Mouse (Mus musculus): ENCODE measurements around the gene Il20rb. TPM values are rescaled to one million over a fixed set of nuclear protein-coding genes. Genes with fewer than 3 reads are reported as not detected.

Il20rb gene
- polyA plus RNA-seq, 1 experiment from 2014 or later = 1.3 TPM

- no peaks in the 10 kb centered on the region for H3K27me3 ChIP-seq
- no peak overlapping the region for H3K9ac ChIP-seq
- H3K36me3 ChIP-seq = 0 out of 2 replicates have a peak, but pooled peaks cover 5% of the 10 kb centered on the region
- no peak overlapping the region for H3K27ac ChIP-seq
- no peak for ATAC-seq (ENCODE audit: insufficient number of reproducible peaks, insufficient read depth, low FRiP score, low TSS enrichment)
- H3K9me3 ChIP-seq = no peaks in the 10 kb centered on the region
- WGBS = 98% methylated on average over 3 of the region's 3 CpGs
- no peaks in the 10 kb centered on the region for H3K4me1 ChIP-seq
- H3K4me2 ChIP-seq (replicated peaks) = no peak overlapping the region
- no peak overlapping the region for H3K4me3 ChIP-seq
Measured at GRCm38 (mm10) chr9:100469681-100470080, 16.9 kb downstream of the Il20rb start.

DNA sequence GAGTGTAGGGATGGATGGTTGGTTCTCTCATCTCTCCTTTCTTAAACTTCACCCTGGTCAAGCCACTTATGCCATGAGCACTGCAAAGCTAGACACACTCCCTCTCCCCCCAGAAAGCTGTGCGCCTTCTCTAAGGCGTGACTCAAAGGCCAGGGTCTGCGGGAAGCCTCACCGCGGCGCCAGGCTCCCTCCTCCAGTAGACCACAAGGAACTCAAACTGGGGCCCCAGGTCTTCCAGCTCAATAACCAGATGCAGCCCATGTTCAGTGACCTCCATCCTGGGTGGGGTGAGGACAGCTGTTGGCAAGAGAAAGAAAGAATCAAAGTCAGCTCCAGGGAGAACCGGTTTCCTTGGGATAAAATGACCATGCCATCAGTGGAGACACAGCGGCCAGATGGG is 18.4 kb downstream of the Il20rb start:
- Histone ChIP-seq H3K27ac (no peak overlapping the region), H3K9me3 (no peaks in the 10 kb centered on the region), H3K4me1 (no peaks in the 10 kb centered on the region), H3K9ac (no peak overlapping the region), H3K4me3 (no peak overlapping the region), H3K4me2 (replicated peaks) (no peak overlapping the region), H3K36me3 (0 out of 2 replicates have a peak, but pooled peaks cover 5% of the 10 kb centered on the region), H3K27me3 (no peaks in the 10 kb centered on the region)
- no peak for ATAC-seq (ENCODE audit: insufficient number of reproducible peaks, insufficient read depth, low FRiP score, low TSS enrichment)
- 92% methylated on average over 8 of the region's 8 CpGs for WGBS

DNA sequence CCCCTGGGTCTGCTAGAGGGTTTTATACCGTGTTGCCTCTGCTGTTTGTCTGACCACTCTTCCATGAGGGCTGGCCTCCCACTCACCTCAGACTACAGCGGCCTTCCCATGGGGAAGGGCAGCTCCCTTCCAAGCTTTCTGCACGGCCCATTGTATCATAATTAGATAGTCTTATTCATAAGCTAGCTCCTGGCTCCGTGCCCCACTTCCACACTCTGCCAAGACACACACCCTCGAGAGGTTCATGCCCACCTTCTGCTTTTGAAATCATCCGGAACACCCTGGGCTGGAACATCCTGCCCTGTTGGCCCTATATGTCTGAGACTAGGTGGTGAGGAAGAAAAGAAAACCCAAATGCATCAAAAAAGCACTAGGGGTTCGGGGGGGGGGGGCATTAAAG is 18.9 kb downstream of the Il20rb start:
- ATAC-seq (ENCODE audit: insufficient number of reproducible peaks, insufficient read depth, low FRiP score, low TSS enrichment) = no peak

GRCm38 (mm10) chr9:100466743-100467142 is 19.8 kb downstream of the Il20rb start:
- Histone ChIP-seq H3K27me3 (no peaks in the 10 kb centered on the region), H3K9me3 (no peaks in the 10 kb centered on the region), H3K4me3 (no peak overlapping the region), H3K9ac (no peak overlapping the region), H3K4me1 (no peaks in the 10 kb centered on the region), H3K36me3 (0 out of 2 replicates have a peak, but pooled peaks cover 5% of the 10 kb centered on the region), H3K27ac (no peak overlapping the region), H3K4me2 (replicated peaks) (no peak overlapping the region)
- ATAC-seq (ENCODE audit: insufficient number of reproducible peaks, insufficient read depth, low FRiP score, low TSS enrichment) = no peak
- 85% methylated on average over 3 of the region's 3 CpGs for WGBS

More for the DNA sequence above, 18.9 kb downstream of the Il20rb start:
- Histone ChIP-seq H3K27ac (no peak overlapping the region), H3K4me3 (no peak overlapping the region), H3K9me3 (no peaks in the 10 kb centered on the region), H3K27me3 (no peaks in the 10 kb centered on the region), H3K36me3 (0 out of 2 replicates have a peak, but pooled peaks cover 5% of the 10 kb centered on the region), H3K4me2 (replicated peaks) (no peak overlapping the region), H3K9ac (no peak overlapping the region), H3K4me1 (no peaks in the 10 kb centered on the region)
- WGBS = 80% methylated on average over 7 of the region's 7 CpGs

GRCm38 (mm10) chr9:100465988-100466387 is 20.6 kb downstream of the Il20rb start:
- Histone ChIP-seq H3K4me1 (no peaks in the 10 kb centered on the region), H3K9ac (no peak overlapping the region), H3K27ac (no peak overlapping the region), H3K36me3 (0 out of 2 replicates have a peak, but pooled peaks cover 5% of the 10 kb centered on the region), H3K27me3 (no peaks in the 10 kb centered on the region), H3K4me3 (no peak overlapping the region), H3K9me3 (no peaks in the 10 kb centered on the region), H3K4me2 (replicated peaks) (no peak overlapping the region)
- 93% methylated on average over 9 of the region's 9 CpGs for WGBS
- no peak for ATAC-seq (ENCODE audit: insufficient number of reproducible peaks, insufficient read depth, low FRiP score, low TSS enrichment)

DNA sequence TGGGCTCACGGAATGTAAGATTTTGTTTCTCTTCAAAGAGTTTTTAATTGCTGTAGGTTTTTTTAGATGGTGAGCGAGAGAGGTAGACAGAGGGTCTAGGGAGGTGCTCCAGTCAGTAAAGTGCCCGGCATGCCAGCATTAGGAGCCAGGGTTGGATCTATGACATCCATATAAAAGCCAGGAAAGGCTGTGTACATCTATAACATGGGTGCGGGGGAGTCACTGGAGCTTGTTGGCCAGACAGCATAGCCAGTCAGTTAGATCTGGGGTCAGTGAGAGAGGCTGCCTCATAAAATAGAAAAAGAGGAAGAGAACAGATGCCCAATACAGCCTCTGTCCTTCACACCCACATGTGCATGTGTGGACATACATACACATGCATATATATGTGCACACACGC is 21.2 kb downstream of the Il20rb start:
- ATAC-seq (ENCODE audit: insufficient number of reproducible peaks, insufficient read depth, low FRiP score, low TSS enrichment) = no peak
- H3K9ac ChIP-seq = no peak overlapping the region
- no peaks in the 10 kb centered on the region for H3K27me3 ChIP-seq
- H3K4me2 ChIP-seq (replicated peaks) = no peak overlapping the region
- peaks cover 7% of the 10 kb centered on the region; the same call in 1 of the 2 replicates for H3K36me3 ChIP-seq
- H3K27ac ChIP-seq = no peak overlapping the region
- H3K4me1 ChIP-seq = no peaks in the 10 kb centered on the region
- no peak overlapping the region for H3K4me3 ChIP-seq
- WGBS = 90% methylated on average over 5 of the region's 5 CpGs
- no peaks in the 10 kb centered on the region for H3K9me3 ChIP-seq

GRCm38 (mm10) chr9:100463771-100464170 is 22.8 kb downstream of the Il20rb start:
- no peak overlapping the region for H3K27ac ChIP-seq
- ATAC-seq (ENCODE audit: insufficient number of reproducible peaks, insufficient read depth, low FRiP score, low TSS enrichment) = no peak
- no peaks in the 10 kb centered on the region for H3K4me1 ChIP-seq
- H3K27me3 ChIP-seq = no peaks in the 10 kb centered on the region
- H3K9me3 ChIP-seq = no peaks in the 10 kb centered on the region
- no peak overlapping the region for H3K4me3 ChIP-seq
- H3K36me3 ChIP-seq = peaks cover 12% of the 10 kb centered on the region; the same call in 1 of the 2 replicates
- 58% methylated on average over 2 of the region's 2 CpGs for WGBS
- H3K4me2 ChIP-seq (replicated peaks) = no peak overlapping the region
- H3K9ac ChIP-seq = no peak overlapping the region

DNA sequence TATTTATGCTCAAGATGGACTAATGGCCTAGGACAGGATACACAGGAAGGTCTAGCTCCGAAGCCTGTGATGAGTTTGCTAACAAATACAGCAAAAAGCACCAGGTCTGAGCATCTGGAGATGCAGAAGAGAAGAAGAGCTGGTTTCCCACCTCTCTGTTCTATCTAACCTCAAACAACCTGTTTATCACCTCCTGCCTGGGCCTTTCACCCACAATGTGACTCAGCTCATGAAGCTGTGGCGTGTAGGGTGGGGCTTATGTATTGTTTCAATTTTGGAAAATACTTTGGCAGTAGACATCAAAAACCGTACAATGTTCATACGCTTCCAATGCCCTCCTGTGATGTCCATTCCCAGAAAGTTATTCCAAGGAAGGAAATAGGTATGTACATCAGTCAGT is 24.5 kb downstream of the Il20rb start:
- Histone ChIP-seq H3K9ac (no peak overlapping the region), H3K9me3 (no peaks in the 10 kb centered on the region), H3K4me3 (no peak overlapping the region), H3K36me3 (peaks cover 12% of the 10 kb centered on the region; the same call in 1 of the 2 replicates), H3K27me3 (no peaks in the 10 kb centered on the region), H3K4me2 (replicated peaks) (no peak overlapping the region), H3K4me1 (no peaks in the 10 kb centered on the region), H3K27ac (no peak overlapping the region)
- WGBS = 86% methylated on average over 4 of the region's 4 CpGs
- no peak for ATAC-seq (ENCODE audit: insufficient number of reproducible peaks, insufficient read depth, low FRiP score, low TSS enrichment)

GRCm38 (mm10) chr9:100461671-100462070 is 24.9 kb downstream of the Il20rb start:
- no peak overlapping the region for H3K4me2 ChIP-seq (replicated peaks)
- no peaks in the 10 kb centered on the region for H3K4me1 ChIP-seq
- H3K27me3 ChIP-seq = no peaks in the 10 kb centered on the region
- H3K9me3 ChIP-seq = no peaks in the 10 kb centered on the region
- ATAC-seq (ENCODE audit: insufficient number of reproducible peaks, insufficient read depth, low FRiP score, low TSS enrichment) = no peak
- no peak overlapping the region for H3K27ac ChIP-seq
- WGBS = 87% methylated on average over 9 of the region's 9 CpGs
- no peak overlapping the region for H3K4me3 ChIP-seq
- peaks cover 8% of the 10 kb centered on the region; the same call in 1 of the 2 replicates for H3K36me3 ChIP-seq
- H3K9ac ChIP-seq = no peak overlapping the region

GRCm38 (mm10) chr9:100460203-100460602 is 26.4 kb downstream of the Il20rb start:
- Histone ChIP-seq H3K36me3 (peaks cover 7% of the 10 kb centered on the region; the same call in 1 of the 2 replicates), H3K9me3 (no peaks in the 10 kb centered on the region), H3K4me2 (replicated peaks) (no peak overlapping the region), H3K4me1 (no peaks in the 10 kb centered on the region), H3K27me3 (0 out of 2 replicates have a peak, but pooled peaks cover 2% of the 10 kb centered on the region), H3K9ac (no peak overlapping the region), H3K4me3 (no peak overlapping the region), H3K27ac (no peak overlapping the region)
- WGBS = 95% methylated on average over 9 of the region's 9 CpGs
- ATAC-seq (ENCODE audit: insufficient number of reproducible peaks, insufficient read depth, low FRiP score, low TSS enrichment) = no peak

DNA sequence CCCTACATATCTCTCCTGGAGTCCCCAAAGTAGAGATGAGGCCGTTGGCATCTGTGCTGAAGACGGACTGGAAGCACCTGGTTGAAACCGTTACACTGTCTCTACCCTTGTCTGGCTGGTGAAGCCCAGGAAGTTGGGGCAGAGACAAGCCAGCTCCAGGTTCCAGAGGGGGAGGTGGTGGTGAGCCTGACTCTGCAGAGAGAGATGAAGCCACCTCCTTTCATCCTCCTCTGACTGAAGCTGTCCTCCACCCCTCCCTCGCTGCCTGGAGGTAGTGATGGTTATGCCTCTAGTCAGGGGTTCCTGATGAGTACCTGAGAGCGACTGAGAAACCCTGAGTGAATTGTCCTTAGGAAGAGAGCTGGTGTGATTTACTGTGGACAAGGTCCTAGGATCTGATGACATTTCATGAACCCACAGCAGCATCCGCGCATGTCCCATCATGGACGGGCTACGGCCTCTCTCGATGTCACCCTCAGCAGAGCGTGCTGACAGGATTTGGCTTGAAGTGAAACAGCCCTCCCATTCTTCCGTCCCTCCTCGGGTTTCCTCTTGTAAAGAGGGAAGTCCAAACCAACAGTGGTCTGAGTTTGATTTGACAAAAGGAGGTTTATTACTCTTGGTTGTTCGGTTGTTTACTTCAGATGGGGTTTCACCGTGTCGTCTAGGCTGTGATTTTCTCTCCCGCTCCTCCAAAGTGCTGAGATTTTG is 28.5 kb downstream of the Il20rb start:
- Histone ChIP-seq H3K9me3 (no peaks in the 10 kb centered on the region), H3K9ac (no peak overlapping the region), H3K27ac (no peak overlapping the region), H3K27me3 (0 out of 2 replicates have a peak, but pooled peaks cover 2% of the 10 kb centered on the region), H3K4me1 (0 out of 2 replicates have a peak, but pooled peaks cover 2% of the 10 kb centered on the region), H3K4me2 (replicated peaks) (no peak overlapping the region), H3K36me3 (peaks cover 7% of the 10 kb centered on the region; the same call in 1 of the 2 replicates), H3K4me3 (no peak overlapping the region)
- WGBS = 84% methylated on average over 17 of the region's 17 CpGs
- ATAC-seq (ENCODE audit: insufficient number of reproducible peaks, insufficient read depth, low FRiP score, low TSS enrichment) = no peak

DNA sequence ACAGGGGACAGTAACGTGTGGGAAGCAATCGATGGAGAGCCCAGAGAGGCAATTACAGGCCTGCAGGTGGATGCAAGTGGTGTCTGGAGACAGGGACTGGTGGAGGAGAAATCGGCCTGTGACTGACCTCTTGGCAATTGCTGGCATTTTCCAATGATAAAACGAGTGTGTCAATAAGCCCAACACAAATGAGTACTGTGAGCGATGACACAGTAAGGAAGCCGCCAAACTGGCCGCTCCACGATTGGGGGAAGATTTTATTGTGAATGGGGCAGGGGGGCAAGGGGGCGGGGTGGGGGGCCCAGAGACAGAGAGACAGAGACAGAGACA is 32.0 kb downstream of the Il20rb start:
- no peaks in the 10 kb centered on the region for H3K9me3 ChIP-seq
- H3K27ac ChIP-seq = no peak overlapping the region
- WGBS = 20% methylated on average over 9 of the region's 9 CpGs
- H3K4me3 ChIP-seq = peak overlapping the region; percentile 25
- peak overlapping the region; percentile 45 for H3K9ac ChIP-seq
- no peak for ATAC-seq (ENCODE audit: insufficient number of reproducible peaks, insufficient read depth, low FRiP score, low TSS enrichment)
- H3K27me3 ChIP-seq = 0 out of 2 replicates have a peak, but pooled peaks cover 2% of the 10 kb centered on the region
- no peaks in the 10 kb centered on the region for H3K36me3 ChIP-seq
- 0 out of 2 replicates have a peak, but pooled peaks cover 2% of the 10 kb centered on the region for H3K4me1 ChIP-seq
- peak overlapping the region; percentile 63 for H3K4me2 ChIP-seq (replicated peaks)
